Mouse (Mus musculus) gastrocnemius, adult 18-20 months (tissue): Measurements from ENCODE around the gene Cyp1a1. TPM values are rescaled to one million over a fixed set of nuclear protein-coding genes. Genes with fewer than 3 reads are reported as not detected.
"Not testable (repeated sequence)": the region's sequence is repeated elsewhere in the genome, so short reads cannot be mapped to it uniquely, and the experiment has no call there.

Source experiments
- DNase-seq: peaks from one replicate; pipeline ENCODE4 v3.0.0; 2021; ENCODE audit warnings: low spot score
- total RNA-seq, 2 experiments: library from RNA; stranded (reverse); gene quantifications; 2 replicates each; pipeline ENCODE4 v1.2.3; 2021

Cyp1a1 gene
- total RNA-seq, 2 experiments from 2014 or later = 0.24 to 0.37 TPM

GRCm38 (mm10) chr9:57697380-57697779, 9.7 kb downstream of the Cyp1a1 start:
- DNase-seq = no peak

- no peak for DNase-seq
Measured at GRCm38 (mm10) chr9:57698466-57699150, 10.9 kb downstream of the Cyp1a1 start.

GRCm38 (mm10) chr9:57706496-57706895, 18.8 kb downstream of the Cyp1a1 start:
- DNase-seq = no peak

- DNase-seq = peak; percentile 90
Measured at GRCm38 (mm10) chr9:57708068-57708719, 20.5 kb downstream of the Cyp1a1 start, which contains the start of gene Edc3. Gene Edc3 (plus strand): TSS chr9:57708540.

GRCm38 (mm10) chr9:57708720-57709274, 21.1 kb downstream of the Cyp1a1 start:
- DNase-seq = no peak

GRCm38 (mm10) chr9:57710214-57710613, 22.5 kb downstream of the Cyp1a1 start:
- not testable (repeated sequence) for DNase-seq

DNA sequence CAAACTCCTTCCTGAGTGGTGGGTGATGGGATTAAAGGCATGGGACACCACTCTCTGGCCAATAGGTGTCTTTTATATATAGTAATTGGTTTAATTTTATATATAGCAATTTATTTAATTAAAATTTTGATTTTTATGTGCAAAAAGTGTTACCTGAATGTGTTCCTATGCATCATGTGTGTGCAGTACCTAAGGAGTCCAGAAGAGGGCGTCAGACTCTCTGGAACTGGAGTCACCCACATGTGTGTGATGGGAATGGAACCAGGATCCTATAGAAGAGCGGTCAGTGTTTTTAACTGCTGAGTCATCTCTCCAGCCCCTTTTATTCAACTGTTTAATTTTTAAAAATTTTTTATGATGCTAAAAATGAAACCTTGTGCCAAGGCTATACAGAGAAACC, 24.5 kb downstream of the Cyp1a1 start:
- no peak for DNase-seq

- DNase-seq = no peak
Measured at GRCm38 (mm10) chr9:57718408-57718807, 30.7 kb downstream of the Cyp1a1 start.

DNA sequence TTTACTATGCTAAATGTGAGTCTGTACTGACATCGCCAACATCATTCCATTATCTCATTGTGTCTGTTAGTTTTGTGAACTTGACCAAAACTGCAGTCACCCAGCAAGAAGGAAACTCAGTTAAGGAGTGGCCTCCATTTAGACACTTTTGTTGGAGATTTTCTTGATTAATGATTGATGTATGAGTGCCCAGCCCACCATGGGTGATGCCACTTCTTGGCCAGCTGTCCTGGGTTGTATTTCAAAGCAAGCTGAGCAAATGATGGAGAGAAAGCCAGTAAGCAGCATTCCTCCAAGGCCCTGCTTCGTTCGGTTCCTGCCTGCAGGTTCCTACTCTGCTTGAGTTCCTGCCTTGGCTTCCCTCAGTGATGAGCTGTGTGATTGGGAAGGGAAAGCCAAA, 33.0 kb downstream of the Cyp1a1 start:
- no peak for DNase-seq

- DNase-seq = no peak
Measured at GRCm38 (mm10) chr9:57722371-57722770, 34.6 kb downstream of the Cyp1a1 start.

GRCm38 (mm10) chr9:57723315-57723715, 35.6 kb downstream of the Cyp1a1 start:
- peak; percentile 86 for DNase-seq

DNA sequence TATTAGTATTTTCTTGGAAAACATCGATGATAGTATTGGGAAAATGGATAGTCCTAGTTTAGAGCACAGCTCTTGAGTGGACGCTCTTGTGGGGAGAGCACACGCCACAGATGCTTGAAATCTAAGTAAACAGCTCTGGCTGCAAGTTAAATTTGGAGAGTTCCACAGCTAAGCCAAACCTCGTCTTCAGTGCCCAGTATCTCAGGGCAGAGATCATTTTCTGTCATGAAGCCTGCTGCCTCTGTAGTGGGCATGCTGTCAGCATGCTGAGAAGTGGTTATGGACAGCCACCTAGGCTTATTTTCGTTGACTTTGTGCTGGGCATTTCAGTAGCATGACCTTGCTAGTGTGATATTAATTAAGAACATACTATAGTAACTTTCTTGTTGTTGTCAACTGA, 36.1 kb downstream of the Cyp1a1 start:
- peak; percentile 71 for DNase-seq

- no peak for DNase-seq
Measured at GRCm38 (mm10) chr9:57724701-57725100, 37.0 kb downstream of the Cyp1a1 start.

DNA sequence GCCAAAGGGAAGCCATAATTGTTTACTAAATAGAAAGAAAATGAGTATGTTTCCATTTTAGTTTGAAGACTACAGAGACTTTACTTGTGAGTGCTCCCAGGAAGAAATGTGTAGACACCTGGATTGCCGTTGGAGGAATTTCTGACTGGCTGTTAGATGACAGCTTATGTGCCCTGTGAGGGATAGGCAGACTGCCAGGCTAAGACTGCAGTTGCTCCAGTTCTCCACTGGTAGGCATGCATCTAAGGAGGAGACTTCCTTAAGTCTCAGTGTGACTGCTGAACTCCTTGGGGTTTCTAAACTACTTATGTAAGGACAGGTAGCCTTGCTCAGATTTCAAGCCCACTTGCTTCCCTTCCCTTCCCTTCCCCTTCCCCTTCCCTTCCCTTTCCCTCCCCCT, 40.6 kb downstream of the Cyp1a1 start:
- no peak for DNase-seq

DNA sequence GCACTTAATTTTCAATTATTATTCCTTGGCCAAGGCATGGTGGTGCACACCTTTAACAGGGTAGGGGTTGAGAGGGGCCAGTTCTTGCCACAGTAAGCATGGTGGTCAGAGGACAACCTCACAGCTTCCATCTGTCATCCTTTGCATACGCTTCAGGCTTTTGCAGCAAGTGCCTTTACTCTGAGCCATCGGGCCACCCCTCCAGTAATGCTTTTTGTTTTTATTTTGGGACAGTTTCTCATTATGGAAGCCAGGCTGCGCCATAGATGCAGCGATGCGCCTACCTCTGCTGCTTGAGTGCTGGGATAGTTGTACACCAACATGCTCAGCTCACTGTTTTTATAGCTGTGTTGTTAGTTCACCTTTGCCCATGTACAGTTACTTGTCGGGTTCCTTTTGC, 45.9 kb downstream of the Cyp1a1 start:
- DNase-seq = no peak

DNA sequence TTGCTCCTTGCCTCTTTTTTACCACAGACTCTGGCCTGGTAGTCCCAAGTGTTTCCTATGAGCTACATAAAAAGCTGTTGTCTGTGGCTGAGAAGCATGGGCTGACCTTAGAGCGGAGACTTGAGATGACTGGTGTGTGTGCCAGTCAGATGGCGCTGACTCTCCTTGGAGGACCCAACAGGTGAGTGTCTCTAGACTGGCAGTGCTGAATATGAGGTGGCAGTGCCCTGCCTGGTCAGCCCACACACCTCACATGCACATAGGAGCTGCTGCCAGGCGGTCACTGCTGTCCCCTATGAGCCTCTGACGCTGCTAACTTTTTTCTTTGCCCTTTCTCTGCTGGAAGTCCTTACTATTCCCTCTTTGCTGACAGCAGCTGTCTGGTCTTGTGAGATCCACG, 52.1 kb downstream of the Cyp1a1 start:
- peak; percentile 51 for DNase-seq

DNA sequence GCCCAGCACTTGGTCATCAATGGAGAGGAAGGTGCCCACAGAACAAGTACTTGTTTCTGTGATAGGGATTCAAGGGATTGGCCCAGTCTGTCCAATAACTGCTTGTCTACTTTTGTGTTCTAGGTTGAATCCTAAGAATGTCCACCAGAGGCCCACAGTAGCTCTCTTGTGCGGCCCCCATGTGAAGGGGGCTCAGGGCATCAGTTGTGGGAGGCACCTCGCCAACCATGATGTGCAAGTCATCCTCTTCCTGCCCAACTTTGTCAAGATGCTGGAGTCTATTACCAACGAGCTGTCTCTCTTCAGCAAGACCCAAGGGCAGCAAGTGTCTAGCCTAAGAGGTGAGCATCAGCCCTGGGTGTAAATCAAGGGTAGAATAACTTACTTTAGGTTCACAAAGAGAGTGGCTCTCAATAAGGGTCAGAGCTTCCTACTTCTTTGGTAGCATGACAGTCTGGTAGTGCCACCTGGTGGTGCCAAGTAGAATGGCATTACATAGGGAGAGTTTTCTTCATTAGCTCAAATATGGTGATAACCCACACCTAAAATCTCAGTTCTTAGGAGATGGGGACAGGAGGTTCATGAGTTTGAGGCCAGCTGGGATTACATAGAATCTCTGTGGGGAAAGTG, 56.8 kb downstream of the Cyp1a1 start:
- peak; percentile 54 for DNase-seq

GRCm38 (mm10) chr9:57747067-57747466, 59.3 kb downstream of the Cyp1a1 start:
- DNase-seq = no peak

DNA sequence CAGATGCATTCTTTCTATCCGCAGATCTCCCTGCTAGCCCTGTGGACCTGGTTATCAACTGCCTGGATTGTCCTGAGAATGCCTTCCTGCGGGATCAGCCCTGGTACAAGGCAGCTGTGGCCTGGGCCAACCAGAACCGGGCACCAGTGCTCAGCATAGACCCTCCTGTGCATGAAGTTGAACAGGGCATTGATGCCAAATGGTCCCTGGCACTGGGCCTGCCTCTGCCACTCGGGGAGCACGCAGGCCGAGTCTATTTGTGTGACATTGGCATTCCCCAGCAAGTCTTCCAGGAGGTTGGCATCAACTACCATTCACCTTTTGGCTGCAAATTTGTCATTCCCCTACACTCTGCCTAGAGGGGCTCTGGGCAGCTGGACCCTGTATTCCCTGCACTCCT, 60.4 kb downstream of the Cyp1a1 start:
- DNase-seq = peak; percentile 43

DNA sequence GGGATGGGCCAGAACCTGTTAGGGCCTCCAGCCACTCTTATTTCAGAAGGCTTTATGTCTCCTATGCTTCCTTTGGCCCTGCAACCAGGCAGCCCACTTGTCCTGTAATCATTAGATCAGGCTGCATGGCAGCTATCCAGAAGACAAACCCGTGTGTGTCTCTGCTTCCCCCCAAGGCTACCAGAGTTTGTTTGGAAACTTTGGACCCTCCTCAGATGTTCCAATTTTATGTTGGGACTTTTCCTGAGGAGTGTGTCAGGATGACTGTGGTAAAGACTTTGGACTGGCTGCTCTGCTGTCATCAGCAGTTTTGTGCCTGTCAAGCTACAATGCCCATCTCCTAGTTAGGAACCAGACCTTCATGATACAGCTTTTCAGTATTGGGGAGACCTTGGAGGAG, 61.1 kb downstream of the Cyp1a1 start:
- no peak for DNase-seq

- no peak for DNase-seq
Measured at GRCm38 (mm10) chr9:57750901-57751300, 63.2 kb downstream of the Cyp1a1 start.
